Mouse (Mus musculus) cortical plate, adult 2 months (tissue): ENCODE results near the gene Macrod2. TPM values are rescaled to one million over a fixed set of nuclear protein-coding genes. Genes with fewer than 3 reads are reported as not detected.

Source experiments
- H3K27ac ChIP-seq: fragments of 200-500 bp; 2 replicates; pipeline ENCODE4 v1.5.1; 2012; ENCODE audit warnings: low read length, control low read depth, inconsistent platforms; ENCODE audit not compliant: insufficient read depth
- H3K4me1 ChIP-seq: fragments of 200-500 bp; 2 replicates; pipeline ENCODE4 v1.6.1; 2011; ENCODE audit warnings: low read length; ENCODE audit not compliant: control insufficient read depth, insufficient read depth
- H3K4me3 ChIP-seq: fragments of 200-500 bp; 2 replicates; pipeline ENCODE4 v1.5.1; 2011; ENCODE audit warnings: mild to moderate bottlenecking, low read length, control low read depth; ENCODE audit not compliant: insufficient read depth
- CTCF ChIP-seq: fragments of 200-500 bp; IDR thresholded peaks from 2 replicates; pipeline ENCODE4 v1.5.1; 2011; ENCODE audit warnings: mild to moderate bottlenecking, control low read depth, low read length; ENCODE audit not compliant: insufficient read depth; ENCODE audit errors: extremely low read depth
- POLR2A ChIP-seq: fragments of 200-500 bp; IDR thresholded peaks from 2 replicates; pipeline ENCODE4 v1.6.1; 2011; ENCODE audit warnings: mild to moderate bottlenecking, low read length, control low read depth; ENCODE audit not compliant: insufficient read depth; ENCODE audit errors: extremely low read depth
- polyA plus RNA-seq: library from polyadenylated mRNA; depleted of rRNA; stranded (reverse); fragments of >200 nt; gene quantifications from 2 replicates; pipeline ENCODE4 v1.2.3, GENCODE M21; 2012

Macrod2 gene
- polyA plus RNA-seq, 1 experiment = 20.3 TPM

- Histone ChIP-seq H3K27ac (peak overlapping the region; percentile 59), H3K4me3 (no peak overlapping the region), H3K4me1 (peaks cover 2% of the 10 kb centered on the region; the same call in 1 of the 2 replicates)
- no peak for TF ChIP-seq POLR2A
- no peak for TF ChIP-seq CTCF
These were observed 1127.0 kb downstream of the Macrod2 start for GRCm38 (mm10) chr2:141522081-141522480.

- TF ChIP-seq POLR2A (no peak), CTCF (no peak)
- no peak overlapping the region for H3K4me3 ChIP-seq
- no peak overlapping the region for H3K27ac ChIP-seq
- no peaks in the 10 kb centered on the region for H3K4me1 ChIP-seq
These were observed 1150.8 kb downstream of the Macrod2 start for GRCm38 (mm10) chr2:141545877-141546276.

- TF ChIP-seq POLR2A = no peak
- no peak for TF ChIP-seq CTCF
- Histone ChIP-seq H3K4me3 (no peak overlapping the region), H3K27ac (no peak overlapping the region), H3K4me1 (no peaks in the 10 kb centered on the region)
These were observed 1156.6 kb downstream of the Macrod2 start for GRCm38 (mm10) chr2:141551701-141552100.

GRCm38 (mm10) chr2:141556747-141557146, 1161.6 kb downstream of the Macrod2 start:
- Histone ChIP-seq H3K4me1 (no peaks in the 10 kb centered on the region), H3K27ac (no peak overlapping the region), H3K4me3 (no peak overlapping the region)
- TF ChIP-seq POLR2A (no peak), CTCF (no peak)

- TF ChIP-seq POLR2A = no peak
- TF ChIP-seq CTCF = no peak
- Histone ChIP-seq H3K27ac (no peak overlapping the region), H3K4me1 (no peaks in the 10 kb centered on the region), H3K4me3 (no peak overlapping the region)
These were observed 1163.2 kb downstream of the Macrod2 start for GRCm38 (mm10) chr2:141558242-141558827.

- Histone ChIP-seq H3K4me3 (no peak overlapping the region), H3K27ac (no peak overlapping the region), H3K4me1 (no peaks in the 10 kb centered on the region)
- TF ChIP-seq POLR2A (no peak), CTCF (no peak)
These were observed 1170.9 kb downstream of the Macrod2 start for GRCm38 (mm10) chr2:141565986-141566385.

- no peaks in the 10 kb centered on the region for H3K4me1 ChIP-seq
- H3K27ac ChIP-seq = no peak overlapping the region
- TF ChIP-seq CTCF (no peak), POLR2A (no peak)
- no peak overlapping the region for H3K4me3 ChIP-seq
These were observed 1176.3 kb downstream of the Macrod2 start for GRCm38 (mm10) chr2:141571360-141571759.

- Histone ChIP-seq H3K4me3 (no peak overlapping the region), H3K27ac (no peak overlapping the region), H3K4me1 (no peaks in the 10 kb centered on the region)
- TF ChIP-seq CTCF = no peak
- no peak for TF ChIP-seq POLR2A
These were observed 1183.1 kb downstream of the Macrod2 start for GRCm38 (mm10) chr2:141578206-141578605.

- no peak overlapping the region for H3K27ac ChIP-seq
- TF ChIP-seq POLR2A (no peak), CTCF (no peak)
- peaks cover under 1% of the 10 kb centered on the region; the same call in 1 of the 2 replicates for H3K4me1 ChIP-seq
These were observed 1187.3 kb downstream of the Macrod2 start for GRCm38 (mm10) chr2:141582431-141582830.

GRCm38 (mm10) chr2:141582933-141583332, 1187.8 kb downstream of the Macrod2 start:
- no peak overlapping the region for H3K4me3 ChIP-seq
- TF ChIP-seq POLR2A (no peak), CTCF (no peak)
- H3K27ac ChIP-seq = no peak overlapping the region
- peaks cover 2% of the 10 kb centered on the region; the same call in 1 of the 2 replicates for H3K4me1 ChIP-seq

More at GRCm38 (mm10) chr2:141582431-141582830, 1187.3 kb downstream of the Macrod2 start:
- no peak overlapping the region for H3K4me3 ChIP-seq

- Histone ChIP-seq H3K4me3 (no peak overlapping the region), H3K4me1 (peaks cover 2% of the 10 kb centered on the region; the same call in 1 of the 2 replicates), H3K27ac (no peak overlapping the region)
- no peak for TF ChIP-seq POLR2A
- no peak for TF ChIP-seq CTCF
These were observed 1192.2 kb downstream of the Macrod2 start for GRCm38 (mm10) chr2:141587290-141587689.
